Mouse (Mus musculus): ENCODE measurements around the gene 1700001O22Rik. TPM values are rescaled to one million over a fixed set of nuclear protein-coding genes. Genes with fewer than 3 reads are reported as not detected.

Gene 1700001O22Rik
- total RNA-seq, 2 experiments from 2014 or later = 0.93 to 1.7 TPM

- no peak for DNase-seq
- intact Hi-C loops (cut with DNase I) = loop anchor here (5.0 kb wide), 1 partner anchor 35 kb away; no protein-coding TSS in a partner anchor
Observed at GRCm38 (mm10) chr2:30756962-30757715, 46.3 kb downstream of the 1700001O22Rik start.

DNA sequence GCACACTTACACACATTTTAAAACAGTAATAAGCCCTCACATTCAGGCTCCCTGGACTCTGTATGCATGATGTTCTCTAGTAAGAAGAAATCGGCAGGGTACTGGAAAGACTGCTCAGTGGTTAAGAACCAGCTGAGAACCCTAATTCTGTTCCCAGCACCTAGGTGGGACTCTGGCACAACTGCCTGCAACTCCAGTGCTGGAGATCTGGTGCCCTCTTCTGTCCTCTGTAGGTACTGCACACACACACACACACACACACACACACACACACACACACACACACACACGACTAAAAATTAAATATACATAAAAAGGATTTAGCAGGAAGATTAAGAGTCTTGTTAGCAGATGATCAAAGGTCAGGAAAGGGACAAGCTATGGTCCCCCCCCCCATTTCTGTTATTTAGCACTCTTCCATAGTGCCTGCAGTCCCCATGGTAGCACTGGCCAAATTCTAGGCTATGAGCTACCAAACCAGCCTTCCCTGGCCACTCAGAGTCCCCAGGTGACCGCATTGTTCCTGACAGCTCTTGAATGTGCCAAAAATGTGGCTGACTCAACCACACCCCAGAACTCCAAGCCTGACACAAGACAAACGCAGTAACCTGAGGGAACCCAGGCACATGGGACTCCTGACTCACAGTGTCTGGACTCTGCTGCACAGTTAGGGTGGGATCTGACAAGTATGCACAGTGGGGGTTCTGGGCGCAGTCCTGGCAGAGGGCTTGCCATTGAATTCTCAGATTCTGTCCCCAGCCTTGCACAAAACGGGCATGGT lies 47.3 kb downstream of the 1700001O22Rik start:
- no peak for DNase-seq
- intact Hi-C loops (cut with DNase I) = loop anchor here (5.0 kb wide), 1 partner anchor 34 kb away; no protein-coding TSS in a partner anchor

DNA sequence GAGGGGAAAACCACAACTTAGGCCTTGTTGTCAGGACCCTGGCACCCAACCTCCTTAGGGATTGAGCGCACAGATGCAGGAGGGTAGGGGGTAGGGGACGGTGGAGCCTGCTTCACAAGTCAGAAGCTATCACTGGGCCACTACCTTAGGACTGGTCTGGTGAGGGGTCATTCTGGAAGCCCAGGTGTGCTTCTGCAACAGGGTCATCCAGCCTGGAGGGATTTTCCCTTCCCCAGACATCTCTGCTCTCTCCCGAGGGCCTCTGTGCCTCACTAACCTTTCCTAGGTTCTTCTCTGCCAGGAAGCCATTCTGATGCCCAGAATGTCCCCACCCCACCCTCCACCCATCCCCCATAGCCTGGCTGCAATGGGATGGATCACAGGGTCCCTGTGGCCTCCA lies 48.6 kb downstream of the 1700001O22Rik start:
- DNase-seq = no peak
- intact Hi-C loops (cut with DNase I) = loop anchor here (5.0 kb wide), 1 partner anchor 33 kb away; no protein-coding TSS in a partner anchor

DNA sequence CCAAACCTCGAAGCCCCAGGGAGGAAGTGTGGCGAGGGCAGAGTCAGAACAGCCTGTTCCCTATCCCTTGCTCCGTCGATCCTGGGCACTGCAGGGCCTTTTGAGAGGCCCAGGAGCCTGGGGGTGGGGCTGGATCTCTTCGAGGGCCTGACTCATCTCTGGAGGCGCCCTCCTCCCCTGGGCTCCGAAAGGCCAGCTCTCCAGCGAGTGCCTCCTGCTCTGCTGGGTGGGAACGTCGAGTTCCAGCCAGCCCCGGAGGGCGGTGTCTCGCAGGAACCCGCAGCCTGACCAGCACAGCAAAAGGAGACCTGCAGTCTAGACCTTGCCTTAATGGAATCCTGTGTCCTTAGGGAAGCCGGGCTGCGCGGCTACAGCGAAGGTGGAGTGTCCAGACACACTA lies 50.2 kb downstream of the 1700001O22Rik start:
- peak; percentile 64 to 71 for DNase-seq
- intact Hi-C loops (cut with DNase I) = no loop called here

DNA sequence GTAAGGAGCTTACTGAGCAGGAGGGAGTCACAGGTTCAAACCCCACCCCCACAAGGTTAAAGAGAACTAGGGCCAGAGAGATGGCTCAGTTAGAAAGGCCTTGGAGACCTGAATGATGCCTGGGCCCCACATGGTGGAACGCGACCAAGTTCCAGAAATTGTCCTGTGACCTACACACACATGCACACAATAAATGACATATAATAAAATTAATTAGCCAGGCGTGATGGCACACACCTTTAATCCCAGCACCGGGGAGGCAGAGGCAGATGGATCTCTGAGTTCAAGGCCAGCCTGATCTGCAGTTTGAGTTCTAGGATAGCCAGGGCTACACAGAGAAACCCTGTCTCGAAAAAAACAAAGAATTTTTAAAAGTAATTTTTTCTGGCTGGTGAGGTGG lies 51.0 kb downstream of the 1700001O22Rik start:
- intact Hi-C loops (cut with DNase I) = no loop called here
- no peak for DNase-seq

- DNase-seq = no peak
- intact Hi-C loops (cut with DNase I) = no loop called here
Observed at GRCm38 (mm10) chr2:30750025-30750424, 53.4 kb downstream of the 1700001O22Rik start.

- DNase-seq = no peak
- intact Hi-C loops (cut with DNase I) = no loop called here
Observed at GRCm38 (mm10) chr2:30747602-30748162, 55.8 kb downstream of the 1700001O22Rik start.

Other genes starting within 250 kb of the 1700001O22Rik start
- 1 to 10 TPM; 1.9 to 3.1 TPM for gene Cstad, start 208.6 kb downstream of the 1700001O22Rik start, total RNA-seq (2021)
- 10 to 100 TPM; 41.3 to 41.9 TPM for gene Ntmt1, start 4.2 kb upstream of the 1700001O22Rik start, total RNA-seq (2021)
- gene Asb6, start 26.7 kb upstream of the 1700001O22Rik start, total RNA-seq (2021) = 10 to 100 TPM; 12.0 to 13.5 TPM
- 1 to 10 TPM; 3.1 to 4.9 TPM for gene Prrx2, start 31.3 kb upstream of the 1700001O22Rik start, total RNA-seq (2021)
- gene Ptges, start 126.2 kb upstream of the 1700001O22Rik start, total RNA-seq (2021) = 1 to 10 TPM; 1.1 to 2.3 TPM
- 10 to 100 TPM; 29.3 to 34.0 TPM for gene Tor1b, start 149.3 kb upstream of the 1700001O22Rik start, total RNA-seq (2021)
- gene Tor1a, start 164.3 kb upstream of the 1700001O22Rik start, total RNA-seq (2021) = 10 to 100 TPM; 18.9 to 20.7 TPM
- gene BC005624, start 178.5 kb upstream of the 1700001O22Rik start, total RNA-seq (2021) = 10 to 100 TPM; 19.2 to 19.9 TPM
- 10 to 100 TPM; 58.5 to 61.1 TPM for gene Usp20, start 178.6 kb upstream of the 1700001O22Rik start, total RNA-seq (2021)